Mouse (Mus musculus) left cerebral cortex, postnatal 25 days (tissue): ENCODE measurements around the gene Jsrp1. TPM values are rescaled to one million over a fixed set of nuclear protein-coding genes. Genes with fewer than 3 reads are reported as not detected.
A peak's percentile ranks its signal among the peaks of the same experiment; 100 is the strongest.

Experiments used
- DNase-seq, 2 experiments: peaks; one replicate each; pipeline ENCODE4 v3.0.0; 2022; ENCODE audit warnings: low spot score in 2 of 2, mixed read lengths in 1 of 2
- intact Hi-C: fragments of 180-260 bp; cut with DNase I; formaldehyde crosslinking; loops from one replicate; pipeline ENCODE4 v1.15.1; 2025
- total RNA-seq, 2 experiments: library from RNA; stranded (reverse); gene quantifications; 2 replicates each; pipeline ENCODE4 v1.2.3; 2021

The Jsrp1 gene
- total RNA-seq: 1 to 10 TPM; 4.0 to 4.5 TPM

- intact Hi-C loops: no loop called here
- DNase-seq: no peak
These were observed at the start of gene Jsrp1 for GRCm38 (mm10) chr10:80813366-80813765. Jsrp1 (minus strand) TSS chr10:80813498.

- intact Hi-C loops: no loop called here
- DNase-seq: no peak
These were observed 49.0 kb upstream of the Jsrp1 start for GRCm38 (mm10) chr10:80862305-80862704.

- DNase-seq: no peak
- intact Hi-C loops: no loop called here
These were observed 45.1 kb upstream of the Jsrp1 start for GRCm38 (mm10) chr10:80858350-80858935.

- no peak for DNase-seq
- intact Hi-C loops: loop anchor here (2.0 kb wide), 1 partner anchor 17 kb away; no protein-coding TSS in a partner anchor
These were observed 44.5 kb upstream of the Jsrp1 start for GRCm38 (mm10) chr10:80857848-80858247.

GRCm38 (mm10) chr10:80857386-80857785 is 44.1 kb upstream of the Jsrp1 start:
- intact Hi-C loops: loop anchor here (2.0 kb wide), 1 partner anchor 17 kb away; no protein-coding TSS in a partner anchor
- peak in 1 of 2 experiments; percentile 49 for DNase-seq

GRCm38 (mm10) chr10:80856908-80857307 is 43.6 kb upstream of the Jsrp1 start:
- intact Hi-C loops: loop anchor here (2.0 kb wide), 1 partner anchor 18 kb away; no protein-coding TSS in a partner anchor
- DNase-seq: no peak

- peak in 1 of 2 experiments; percentile 67 for DNase-seq
- intact Hi-C loops: loop anchor here (2.0 kb wide), 1 partner anchor 19 kb away; no protein-coding TSS in a partner anchor
These were observed 43.0 kb upstream of the Jsrp1 start for GRCm38 (mm10) chr10:80856267-80856666.

- intact Hi-C loops: loop anchor here (1.0 to 2.0 kb wide), 2 partner anchors 19 to 29 kb away; partner anchors contain the start of gene Oaz1
- DNase-seq: no peak
These were observed 42.4 kb upstream of the Jsrp1 start for GRCm38 (mm10) chr10:80855749-80856073.

GRCm38 (mm10) chr10:80854913-80855748 is 41.8 kb upstream of the Jsrp1 start, which contains the start of the genes Lsm7 and Sppl2b:
Lsm7 (minus strand) TSS chr10:80855209.
Sppl2b (plus strand) TSS chr10:80855275.
- DNase-seq: peak; percentile 97
- intact Hi-C loops: loop anchor here (1.0 kb wide), 1 partner anchor 29 kb away; the partner anchor contains the start of gene Oaz1

- intact Hi-C loops: no loop called here
- peak in 1 of 2 experiments; percentile 36 for DNase-seq
These were observed 35.3 kb upstream of the Jsrp1 start for GRCm38 (mm10) chr10:80848571-80848970.

GRCm38 (mm10) chr10:80845732-80846131 is 32.4 kb upstream of the Jsrp1 start:
- DNase-seq: peak in 1 of 2 experiments; percentile 86
- intact Hi-C loops: no loop called here

GRCm38 (mm10) chr10:80845055-80845693 is 31.9 kb upstream of the Jsrp1 start:
- no peak for DNase-seq
- intact Hi-C loops: no loop called here

GRCm38 (mm10) chr10:80843931-80844547 is 30.7 kb upstream of the Jsrp1 start, which contains the start of gene Lingo3:
Lingo3 (minus strand) TSS chr10:80844039.
- intact Hi-C loops: no loop called here

GRCm38 (mm10) chr10:80843087-80843930 is 30.0 kb upstream of the Jsrp1 start:
- DNase-seq: no peak
- intact Hi-C loops: no loop called here

More at GRCm38 (mm10) chr10:80843931-80844547, 30.7 kb upstream of the Jsrp1 start, which contains the start of gene Lingo3:
- DNase-seq: peak; percentile 60 to 65

GRCm38 (mm10) chr10:80842334-80842733 is 29.0 kb upstream of the Jsrp1 start:
- peak in 1 of 2 experiments; percentile 66 for DNase-seq
- intact Hi-C loops: no loop called here

- DNase-seq: no peak
- intact Hi-C loops: loop anchor here (2.0 kb wide), 1 partner anchor 15 kb away; the partner anchor contains the start of gene Oaz1
These were observed 28.4 kb upstream of the Jsrp1 start for GRCm38 (mm10) chr10:80841685-80842084.

GRCm38 (mm10) chr10:80839848-80840247 is 26.6 kb upstream of the Jsrp1 start:
- DNase-seq: no peak
- intact Hi-C loops: loop anchor here (2.0 kb wide), 1 partner anchor 13 kb away; the partner anchor contains the start of gene Oaz1

- intact Hi-C loops: no loop called here
- DNase-seq: no peak
These were observed 25.1 kb upstream of the Jsrp1 start for GRCm38 (mm10) chr10:80838346-80838912.
